Mouse (Mus musculus) kidney, postnatal 10 days (tissue): ENCODE results near the gene Isca1.
A peak's percentile ranks its signal among the peaks of the same experiment; 100 is the strongest.
"Not testable (repeated sequence)": the region's sequence is repeated elsewhere in the genome, so short reads cannot be mapped to it uniquely, and the experiment has no call there.

ENCODE experiments used
- DNase-seq: peaks from one replicate; pipeline ENCODE4 v3.0.0; 2021; ENCODE audit warnings: mixed read lengths

Isca1 gene

DNA sequence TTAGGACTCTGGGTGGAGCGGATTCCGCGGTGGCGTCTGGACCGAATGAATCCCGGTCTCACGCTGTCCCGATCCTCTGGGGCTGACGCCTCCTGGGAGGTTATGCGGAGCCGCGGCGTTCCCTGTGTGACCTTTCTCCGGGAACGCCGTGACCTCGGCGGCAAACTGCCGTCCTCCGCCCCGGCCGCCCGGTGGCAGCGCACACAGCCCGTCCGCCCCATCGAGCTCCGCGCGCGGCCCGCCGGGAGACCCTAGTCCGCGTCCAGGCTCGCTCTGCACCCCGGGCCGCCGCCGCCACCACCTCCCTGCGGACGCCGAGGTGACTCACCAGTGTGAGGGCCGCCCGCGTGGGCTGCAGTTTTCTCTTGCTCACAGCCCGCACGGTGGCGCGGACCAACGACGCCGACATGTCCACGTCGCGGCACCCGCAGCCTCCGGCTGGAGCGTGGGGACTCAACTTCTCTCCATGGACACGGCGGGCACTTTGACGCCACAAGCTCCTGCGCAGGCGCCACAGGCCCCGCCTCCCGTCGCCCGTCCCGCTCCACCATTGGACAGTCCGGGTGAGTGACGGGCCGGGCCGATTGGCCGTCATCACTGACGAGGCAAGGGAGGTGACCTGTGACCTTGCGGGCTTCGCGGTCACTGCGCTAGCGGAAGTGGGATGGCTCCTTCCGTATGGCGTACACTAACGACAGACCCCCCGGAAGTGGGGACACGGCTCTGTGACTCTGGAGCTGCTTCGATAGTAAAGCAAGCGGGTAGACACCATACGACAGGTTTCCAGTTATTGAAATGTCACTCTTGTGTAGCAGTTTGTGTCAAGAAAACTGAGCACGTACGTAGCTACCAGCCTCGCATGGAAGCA, at the start of gene Isca1:
Isca1 (minus strand) TSS at position 515 of the 868 bp plus-strand sequence.
- peak; percentile 99 for DNase-seq

- DNase-seq: no peak
These were observed 47.7 kb upstream of the Isca1 start for GRCm38 (mm10) chr13:59817352-59817751.

GRCm38 (mm10) chr13:59814109-59814591, 44.5 kb upstream of the Isca1 start:
- DNase-seq: no peak

DNA sequence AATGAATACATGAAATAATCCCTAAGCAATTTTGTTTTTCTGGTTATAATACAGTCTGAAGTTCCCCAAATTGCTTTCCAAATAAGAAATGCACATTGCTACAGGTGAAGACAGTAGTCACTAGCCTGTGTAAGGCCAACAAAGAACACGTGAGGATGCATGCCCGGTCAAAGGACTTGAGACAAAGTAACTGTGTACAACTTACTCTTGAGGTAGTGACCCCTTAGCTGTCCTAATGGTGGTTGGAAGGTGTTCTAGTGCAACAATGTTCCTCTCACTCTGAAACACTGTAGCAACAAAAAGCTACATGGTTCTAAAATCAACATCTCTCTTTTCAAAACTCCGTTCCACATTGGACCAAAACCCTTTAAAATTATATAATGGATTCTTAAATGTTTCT, 42.0 kb upstream of the Isca1 start:
- DNase-seq: no peak

DNA sequence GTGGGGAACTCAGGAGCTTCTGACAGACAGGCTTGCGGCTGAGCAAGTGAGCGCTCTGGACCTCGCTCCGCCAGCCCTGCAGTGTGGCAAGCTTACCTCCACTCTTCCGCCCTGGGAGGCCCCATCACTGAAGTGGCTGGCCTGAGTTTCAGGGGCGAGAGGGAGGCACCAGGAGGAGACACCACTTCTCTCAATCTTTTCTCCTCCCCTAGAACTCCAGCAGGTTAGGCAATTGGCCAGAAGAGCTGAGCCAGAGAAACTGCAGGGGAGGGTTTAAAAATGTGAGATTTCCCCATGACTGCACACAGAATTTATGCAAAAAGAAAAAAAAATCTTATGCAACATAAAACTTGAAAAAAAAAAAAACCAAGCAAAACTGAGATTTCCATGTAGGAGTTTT, 31.4 kb upstream of the Isca1 start:
- DNase-seq: peak; percentile 19

DNA sequence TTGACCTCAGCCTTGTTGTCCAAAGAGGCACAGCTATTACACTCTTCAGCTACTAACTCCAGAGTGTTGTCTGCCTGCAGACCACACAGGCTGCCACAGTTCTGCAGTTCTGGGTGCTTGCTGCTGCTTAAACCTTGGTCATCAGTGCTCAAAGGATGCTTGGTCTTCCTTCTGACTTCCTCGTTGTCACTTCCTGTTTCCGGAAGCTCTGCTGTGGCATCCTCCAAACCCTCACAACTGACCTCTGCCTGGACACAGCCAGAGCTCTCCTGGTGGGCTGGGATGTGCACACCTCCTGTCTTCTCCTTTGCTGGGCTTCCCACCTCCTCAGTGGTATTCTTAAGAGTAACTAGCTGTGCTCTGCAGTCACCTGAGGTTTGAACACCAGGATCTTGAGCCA, 30.5 kb upstream of the Isca1 start:
- no peak for DNase-seq

DNA sequence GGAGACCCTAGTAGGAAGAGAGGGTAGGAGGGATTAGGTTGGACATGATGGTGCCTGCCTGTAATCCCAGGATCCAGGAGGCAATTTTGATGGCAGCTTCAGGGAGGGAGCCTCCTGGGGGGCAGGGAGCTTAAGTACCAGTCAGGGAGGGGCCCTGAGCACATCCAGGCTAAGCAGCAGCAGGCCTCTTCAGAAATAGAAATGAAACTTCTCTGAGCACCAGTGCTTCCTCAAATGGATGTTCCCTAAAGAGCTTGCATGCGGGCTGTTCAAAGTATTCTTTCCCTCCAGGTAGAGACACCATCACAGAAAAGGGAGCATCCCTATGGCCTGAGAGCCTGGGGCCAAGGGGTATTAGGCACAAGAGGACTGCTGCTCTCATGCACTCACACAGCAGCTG, 28.7 kb upstream of the Isca1 start:
- no peak for DNase-seq

GRCm38 (mm10) chr13:59796466-59796848, 26.8 kb upstream of the Isca1 start:
- DNase-seq: no peak

DNA sequence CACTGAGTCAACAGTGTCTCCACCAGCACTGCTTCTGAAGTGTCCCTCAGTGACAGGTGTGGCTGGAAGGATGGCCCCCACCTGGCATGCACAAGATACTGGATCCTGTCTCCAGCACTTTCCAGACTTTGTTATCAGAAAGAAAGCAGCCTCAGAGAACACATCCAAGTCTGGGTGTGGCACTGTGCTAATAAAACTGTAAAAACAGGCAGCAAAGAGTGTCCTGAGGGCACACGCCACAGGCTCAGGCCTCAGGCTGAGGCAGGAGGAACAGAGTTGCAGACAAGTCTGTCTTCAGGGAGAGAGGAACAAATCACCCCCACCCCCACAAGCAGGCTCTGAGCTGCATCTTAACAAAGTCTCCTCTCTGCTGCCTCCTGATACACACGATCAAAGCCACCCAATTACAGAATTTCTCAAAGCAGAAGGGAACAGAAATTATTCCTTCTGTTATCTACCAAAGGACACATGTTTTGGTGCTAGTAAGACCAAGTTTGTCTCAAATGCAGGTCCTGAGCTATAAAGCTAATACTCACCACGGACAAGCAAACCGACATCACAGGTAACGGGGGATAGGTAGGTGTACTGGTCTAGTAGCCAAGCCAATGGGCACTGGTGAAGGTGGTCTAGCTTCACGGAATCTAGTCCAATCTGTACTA, 26.3 kb upstream of the Isca1 start:
- DNase-seq: no peak

- DNase-seq: no peak
These were observed 25.2 kb upstream of the Isca1 start for GRCm38 (mm10) chr13:59794786-59795185.

DNA sequence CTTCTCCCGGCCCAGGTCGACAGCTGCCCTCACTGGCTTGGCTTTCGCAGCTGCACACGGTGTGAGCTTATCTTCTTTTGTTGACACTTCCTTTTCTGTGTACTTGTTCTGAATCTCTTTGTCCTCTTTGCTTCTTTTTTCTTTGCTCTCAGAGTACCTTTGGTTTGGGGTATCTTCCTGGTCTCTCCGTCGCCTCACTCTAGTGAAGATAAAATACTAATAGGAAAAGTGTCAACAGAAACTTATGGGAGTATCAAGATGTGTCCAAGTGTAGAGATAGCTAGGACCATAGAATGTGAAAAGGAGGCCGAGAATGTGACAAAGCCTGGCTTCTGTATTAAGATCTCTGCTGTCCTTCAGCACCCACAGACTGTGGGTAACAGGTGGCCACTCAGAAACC, 12.5 kb upstream of the Isca1 start, which contains the start of gene Gm49354:
Gm49354 (minus strand) TSS at position 101 of the 400 bp plus-strand sequence.
- no peak for DNase-seq

GRCm38 (mm10) chr13:59779744-59780264, 10.2 kb upstream of the Isca1 start:
- DNase-seq: not testable (repeated sequence)

DNA sequence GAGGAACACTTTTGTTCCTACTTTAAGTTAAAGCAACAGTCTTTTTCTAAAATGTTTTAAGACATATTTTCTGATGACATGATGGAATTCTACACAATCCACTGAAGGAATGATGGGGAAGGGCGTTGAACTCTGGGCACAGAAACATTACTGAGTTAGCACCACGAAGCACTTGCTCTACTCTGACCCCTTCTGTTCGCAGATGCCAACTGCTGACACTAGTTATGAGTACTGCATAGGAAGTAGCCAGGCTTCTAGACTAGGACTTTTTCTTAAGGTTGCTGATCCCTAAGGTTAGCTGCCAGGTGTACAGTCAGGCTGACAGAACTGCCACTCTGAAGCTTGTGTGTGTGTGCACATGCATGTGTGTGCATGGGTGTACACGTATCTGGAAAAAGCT, 9.6 kb upstream of the Isca1 start:
- DNase-seq: peak; percentile 28

DNA sequence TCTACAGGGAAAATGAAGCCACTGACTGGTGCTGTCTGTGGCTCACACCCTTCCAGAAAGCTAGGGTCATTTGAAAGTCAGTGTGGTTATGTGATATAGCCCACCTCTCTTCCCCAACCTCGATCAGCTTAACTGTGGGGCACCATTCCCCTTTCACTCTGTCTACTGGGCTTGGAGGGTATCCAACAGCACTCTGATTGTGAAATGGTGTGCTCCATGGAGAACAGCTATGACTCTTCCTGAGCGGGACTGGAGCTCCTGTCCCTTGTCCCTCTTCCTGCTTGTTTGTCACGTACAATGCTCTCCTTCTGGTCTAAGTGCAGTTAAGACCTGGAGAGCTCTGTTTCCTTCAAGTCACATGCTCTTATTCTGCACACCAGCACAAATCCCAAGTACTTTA, 5.6 kb upstream of the Isca1 start:
- DNase-seq: no peak

GRCm38 (mm10) chr13:59771257-59771656, 1.6 kb upstream of the Isca1 start:
- peak; percentile 89 for DNase-seq

GRCm38 (mm10) chr13:59770847-59771246, 1.2 kb upstream of the Isca1 start:
- no peak for DNase-seq

DNA sequence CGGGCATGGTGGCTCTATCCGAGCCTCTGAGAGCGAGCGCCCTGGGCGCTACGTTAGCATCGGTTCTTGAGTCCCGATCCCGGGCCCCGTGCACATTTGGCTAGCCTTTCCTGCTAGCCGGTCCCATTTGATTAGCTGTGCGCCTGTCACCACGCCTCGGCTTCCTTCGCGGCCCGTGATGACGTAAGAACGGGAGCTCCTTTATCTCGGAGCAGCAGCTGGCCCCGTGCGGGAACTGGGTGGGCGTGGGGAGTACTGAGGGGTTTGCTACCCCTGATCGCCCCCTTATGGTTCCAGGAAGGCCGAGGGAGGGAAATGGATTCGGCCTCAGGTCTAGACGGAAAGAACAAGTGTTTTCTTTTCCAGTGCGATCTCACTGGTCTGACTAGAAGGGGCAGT, 553 bp upstream of the Isca1 start:
- peak; percentile 90 for DNase-seq

- no peak for DNase-seq
These were observed 1.1 kb downstream of the Isca1 start for GRCm38 (mm10) chr13:59768531-59768930.

DNA sequence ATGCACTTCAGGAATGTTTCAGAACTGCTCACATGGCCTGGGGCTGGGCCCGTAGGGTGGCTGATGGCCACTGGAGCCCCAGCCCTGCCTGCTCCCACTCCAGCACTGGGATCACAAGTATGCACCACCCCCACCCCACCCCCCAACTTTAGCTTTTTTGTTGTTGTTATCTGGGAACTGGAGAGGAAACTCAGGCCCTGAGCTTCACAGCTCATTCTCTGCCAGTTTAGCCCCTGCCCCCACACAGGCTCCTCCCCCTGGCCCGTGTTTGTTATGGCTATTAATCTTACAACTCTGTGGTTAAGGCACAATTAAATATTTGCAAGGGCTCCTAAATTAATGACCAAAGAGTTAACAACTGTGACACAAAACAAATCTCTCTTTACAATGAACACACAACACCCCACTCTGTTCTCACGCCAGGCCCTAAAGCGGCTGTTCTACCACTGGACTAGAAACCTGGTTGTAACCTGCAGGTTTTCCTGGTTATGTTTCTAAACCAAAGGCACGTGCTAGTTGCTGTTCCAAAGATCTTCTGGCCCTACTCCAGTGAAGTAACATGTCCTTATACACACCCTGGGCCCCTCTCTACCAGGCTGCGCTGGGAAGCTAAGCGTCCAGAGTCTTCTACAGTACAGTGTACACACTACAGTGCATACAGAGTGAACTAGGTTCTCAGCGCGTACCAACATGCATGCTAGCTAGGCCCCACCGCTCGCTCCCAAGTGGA, 2.7 kb downstream of the Isca1 start:
- DNase-seq: peak; percentile 85

- no peak for DNase-seq
These were observed 6.8 kb downstream of the Isca1 start for GRCm38 (mm10) chr13:59762791-59763190.

DNA sequence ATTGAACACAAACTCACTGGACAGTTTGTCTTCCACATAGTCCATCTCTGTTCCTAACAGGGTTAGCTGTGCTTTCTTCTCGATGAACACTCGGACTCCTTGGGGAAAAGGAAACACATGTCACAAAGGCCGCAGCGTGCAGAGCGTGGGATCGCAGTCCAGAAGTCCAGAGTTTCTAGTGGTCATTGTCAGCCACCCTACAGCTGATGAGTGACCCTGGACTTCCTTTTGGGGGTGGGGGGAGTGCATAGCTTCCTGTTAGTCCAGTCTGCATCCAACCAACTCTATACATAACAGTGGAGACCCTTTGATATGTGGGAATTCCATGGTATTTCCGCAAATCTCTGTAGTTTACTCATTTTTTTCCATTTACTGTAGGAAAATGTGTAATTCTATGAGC, 12.7 kb downstream of the Isca1 start:
- DNase-seq: peak; percentile 41

- no peak for DNase-seq
These were observed 19.3 kb downstream of the Isca1 start for GRCm38 (mm10) chr13:59750310-59750709.

GRCm38 (mm10) chr13:59746711-59747110, 22.9 kb downstream of the Isca1 start, which contains the start of gene 1700014D04Rik:
1700014D04Rik (minus strand) TSS chr13:59746752.
- DNase-seq: no peak
